ENCODE assay signal across 8 mouse cellular contexts in genomic region chr13:22006334-22007120, GRCm38 (mm10). TPM values are rescaled to one million over a fixed set of nuclear protein-coding genes. Genes with fewer than 3 reads are reported as not detected.
DNase-seq lines count a peak whose midpoint lies in the region; ATAC-seq and TF ChIP-seq lines count a peak whose summit lies in the region.

No protein-coding gene starts in this region.

- peak overlapping the region; percentile 97 for H3K4me2 ChIP-seq in heart, postnatal 0 days (ENCODE audit: low read depth, low read length)
- peak overlapping the region; percentile 95 for H3K4me2 ChIP-seq in limb, embryonic 13.5 days (replicated peaks)
- peak overlapping the region; percentile 85 for H3K4me2 ChIP-seq in midbrain, embryonic 12.5 days (replicated peaks)
- peak overlapping the region; percentile 80 for H3K4me2 ChIP-seq in stomach, postnatal 0 days (replicated peaks; ENCODE audit: low read depth)

- no peak overlapping the region for H3K27ac ChIP-seq in heart, postnatal 0 days (ENCODE audit: low read depth)
- no peak overlapping the region for H3K27ac ChIP-seq in limb, embryonic 13.5 days
- no peak overlapping the region for H3K27ac ChIP-seq in midbrain, embryonic 12.5 days (replicated peaks)
- no peak overlapping the region for H3K27ac ChIP-seq in stomach, postnatal 0 days (replicated peaks)

- no peak for TF ChIP-seq CTCF in heart, postnatal 0 days (IDR thresholded peaks at IDR 0.05; ENCODE audit: low read depth)
- peak; percentile 37 for TF ChIP-seq CTCF in stomach, postnatal 0 days (IDR thresholded peaks at IDR 0.05; ENCODE audit: low read depth)

- peak; percentile 44 to 46 for DNase-seq in cerebellum, postnatal 10 days
- DNase-seq in embryo, embryonic 10 days (ENCODE audit: low spot score), result peak; percentile 83
- DNase-seq in heart, postnatal 0 days (ENCODE audit: low spot score), result no peak
- peak; percentile 75 for DNase-seq in stomach, postnatal 0 days (ENCODE audit: low spot score)
- DNase-seq in left cerebral cortex, postnatal 36 days (ENCODE audit: low spot score in 2 of 2), result no peak

- no peaks in the 10 kb centered on the region for H3K9me3 ChIP-seq in heart, postnatal 0 days (replicated peaks; ENCODE audit: control insufficient read depth, low read length)
- H3K9me3 ChIP-seq in limb, embryonic 13.5 days, result no peaks in the 10 kb centered on the region
- no peaks in the 10 kb centered on the region for H3K9me3 ChIP-seq in midbrain, embryonic 12.5 days
- H3K9me3 ChIP-seq in stomach, postnatal 0 days (ENCODE audit: control insufficient read depth, low read length), result no peaks in the 10 kb centered on the region

- peak overlapping the region; percentile 70 for H3K4me3 ChIP-seq in heart, postnatal 0 days (ENCODE audit: low read depth, low read length)
- peak overlapping the region; percentile 54 for H3K4me3 ChIP-seq in limb, embryonic 13.5 days
- peak overlapping the region; percentile 49 for H3K4me3 ChIP-seq in midbrain, embryonic 12.5 days
- peak overlapping the region; percentile 49 for H3K4me3 ChIP-seq in stomach, postnatal 0 days (ENCODE audit: low read depth, low read length)

- ATAC-seq in cerebellum, adult (ENCODE audit: insufficient number of reproducible peaks, low FRiP score, low TSS enrichment), result no peak
- ATAC-seq in heart, postnatal 0 days (ENCODE audit: insufficient read depth, low read depth), result peak; percentile 67
- peak; percentile 88 for ATAC-seq in limb, embryonic 13.5 days (ENCODE audit: low FRiP score, low read depth)
- peak; percentile 88 for ATAC-seq in midbrain, embryonic 12.5 days (ENCODE audit: low FRiP score, low read depth)
- peak; percentile 86 for ATAC-seq in stomach, postnatal 0 days (ENCODE audit: low FRiP score, low TSS enrichment)

- H3K27me3 ChIP-seq in heart, postnatal 0 days (ENCODE audit: control insufficient read depth, insufficient read depth, low read length), result peaks cover 96% of the 10 kb centered on the region
- H3K27me3 ChIP-seq in limb, embryonic 13.5 days, result peaks cover 98% of the 10 kb centered on the region
- H3K27me3 ChIP-seq in midbrain, embryonic 12.5 days, result peaks cover 98% of the 10 kb centered on the region
- peaks cover 29% of the 10 kb centered on the region; the same call in 1 of the 2 replicates for H3K27me3 ChIP-seq in stomach, postnatal 0 days (ENCODE audit: control insufficient read depth, insufficient read depth, low read length)

- no peaks in the 10 kb centered on the region for H3K36me3 ChIP-seq in heart, postnatal 0 days (replicated peaks; ENCODE audit: control insufficient read depth, insufficient read depth, low read length)
- H3K36me3 ChIP-seq in limb, embryonic 13.5 days, result no peaks in the 10 kb centered on the region
- no peaks in the 10 kb centered on the region for H3K36me3 ChIP-seq in midbrain, embryonic 12.5 days
- H3K36me3 ChIP-seq in stomach, postnatal 0 days (ENCODE audit: control insufficient read depth, insufficient read depth, low read length), result no peaks in the 10 kb centered on the region

- intact Hi-C loops in left cerebral cortex, postnatal 36 days (cut with DNase I), result no loop called here

- H3K4me1 ChIP-seq in heart, postnatal 0 days (ENCODE audit: control insufficient read depth, insufficient read depth), result peaks cover 6% of the 10 kb centered on the region
- peaks cover 11% of the 10 kb centered on the region for H3K4me1 ChIP-seq in limb, embryonic 13.5 days
- peaks cover 20% of the 10 kb centered on the region for H3K4me1 ChIP-seq in midbrain, embryonic 12.5 days
- H3K4me1 ChIP-seq in stomach, postnatal 0 days (replicated peaks; ENCODE audit: control insufficient read depth, insufficient read depth), result 0 out of 2 replicates have a peak, but pooled peaks cover 3% of the 10 kb centered on the region

- TF ChIP-seq EP300 in heart, postnatal 0 days (IDR thresholded peaks at IDR 0.05; ENCODE audit: low read depth), result no peak
- no peak for TF ChIP-seq EP300 in stomach, postnatal 0 days (optimal IDR thresholded peaks at IDR 0.05)

- H3K9ac ChIP-seq in heart, postnatal 0 days (replicated peaks; ENCODE audit: low read depth, low read length), result no peak overlapping the region; the same call in 1 of the 2 replicates
- H3K9ac ChIP-seq in limb, embryonic 13.5 days, result peak overlapping the region; percentile 62
- H3K9ac ChIP-seq in midbrain, embryonic 12.5 days (replicated peaks), result peak overlapping the region; percentile 50
- peak overlapping the region; percentile 41 for H3K9ac ChIP-seq in stomach, postnatal 0 days (ENCODE audit: low read length)

- 1% methylated on average over 38 of the region's 38 CpGs for WGBS in heart, postnatal 0 days
- under 1% methylated on average over 38 of the region's 38 CpGs for WGBS in limb, embryonic 13.5 days
- WGBS in midbrain, embryonic 12.5 days, result under 1% methylated on average over 38 of the region's 38 CpGs
- WGBS in stomach, postnatal 0 days, result 1% methylated on average over 38 of the region's 38 CpGs

RNA-seq across cellular contexts. Expression of gene Prss16, which starts 3.0 kb away (rescaled TPM):
- total RNA-seq in heart, postnatal 0 days (2014; rRNA removed; ENCODE audit: low replicate concordance), result 14.0 TPM in 1 of 2 replicates, not detected in the other
- 0.05 and 0.14 TPM in 2 replicates for polyA plus RNA-seq in heart, postnatal 0 days (2015; fragmentation: Nextera tagmentation; extraction: Ambion mirVana)
- polyA plus RNA-seq in limb, embryonic 13.5 days (2015; fragmentation: Nextera tagmentation; extraction: Ambion mirVana), result 0.98 and 1.1 TPM in 2 replicates
- polyA plus RNA-seq in midbrain, embryonic 12.5 days (2016; fragmentation: Nextera tagmentation; extraction: Ambion mirVana), result 0.30 TPM in 1 of 2 replicates, not detected in the other
- polyA plus RNA-seq in stomach, postnatal 0 days (2015; fragmentation: Nextera tagmentation; extraction: Ambion mirVana), result 0.51 and 0.65 TPM in 2 replicates
- total RNA-seq in left cerebral cortex, postnatal 36 days (2021), result 1 to 10 TPM in 1 of 2 experiments, under 1 TPM in 1; 0.34 to 1.1 TPM

RNA-seq across cellular contexts. Expression of gene Pom121l2, which starts 25.5 kb away (rescaled TPM):
- not detected in 2 replicates for total RNA-seq in heart, postnatal 0 days (2014; rRNA removed; ENCODE audit: low replicate concordance)
- not detected in 2 replicates for polyA plus RNA-seq in heart, postnatal 0 days (2015; fragmentation: Nextera tagmentation; extraction: Ambion mirVana)
- 0.37 and 0.38 TPM in 2 replicates for polyA plus RNA-seq in limb, embryonic 13.5 days (2015; fragmentation: Nextera tagmentation; extraction: Ambion mirVana)
- not detected in 2 replicates for polyA plus RNA-seq in midbrain, embryonic 12.5 days (2016; fragmentation: Nextera tagmentation; extraction: Ambion mirVana)
- 0.05 TPM in 1 of 2 replicates, not detected in the other for polyA plus RNA-seq in stomach, postnatal 0 days (2015; fragmentation: Nextera tagmentation; extraction: Ambion mirVana)
- not detected for total RNA-seq in left cerebral cortex, postnatal 36 days (2021)

RNA-seq across cellular contexts. Expression of gene Hist1h2ah, which starts 28.8 kb away (rescaled TPM):
- 48.9 and 128 TPM in 2 replicates for total RNA-seq in heart, postnatal 0 days (2014; rRNA removed; ENCODE audit: low replicate concordance)
- 1.9 TPM in 1 of 2 replicates, not detected in the other for polyA plus RNA-seq in heart, postnatal 0 days (2015; fragmentation: Nextera tagmentation; extraction: Ambion mirVana)
- 8.8 and 11.8 TPM in 2 replicates for polyA plus RNA-seq in limb, embryonic 13.5 days (2015; fragmentation: Nextera tagmentation; extraction: Ambion mirVana)
- 10.1 and 11.3 TPM in 2 replicates for polyA plus RNA-seq in midbrain, embryonic 12.5 days (2016; fragmentation: Nextera tagmentation; extraction: Ambion mirVana)
- polyA plus RNA-seq in stomach, postnatal 0 days (2015; fragmentation: Nextera tagmentation; extraction: Ambion mirVana), result 2.1 TPM in 1 of 2 replicates, not detected in the other
- total RNA-seq in left cerebral cortex, postnatal 36 days (2021), result 10 to 100 TPM; 24.6 to 42.5 TPM

RNA-seq across cellular contexts. Expression of gene Hist1h2bk, which starts 29.1 kb away (rescaled TPM):
- 563 and 573 TPM in 2 replicates for total RNA-seq in heart, postnatal 0 days (2014; rRNA removed; ENCODE audit: low replicate concordance)
- polyA plus RNA-seq in heart, postnatal 0 days (2015; fragmentation: Nextera tagmentation; extraction: Ambion mirVana), result 0.34 TPM in 1 of 2 replicates, not detected in the other
- 14.4 and 16.2 TPM in 2 replicates for polyA plus RNA-seq in limb, embryonic 13.5 days (2015; fragmentation: Nextera tagmentation; extraction: Ambion mirVana)
- 7.2 and 8.1 TPM in 2 replicates for polyA plus RNA-seq in midbrain, embryonic 12.5 days (2016; fragmentation: Nextera tagmentation; extraction: Ambion mirVana)
- polyA plus RNA-seq in stomach, postnatal 0 days (2015; fragmentation: Nextera tagmentation; extraction: Ambion mirVana), result 0.35 and 0.99 TPM in 2 replicates
- total RNA-seq in left cerebral cortex, postnatal 36 days (2021), result 10 to 100 TPM; 13.0 to 13.3 TPM

RNA-seq across cellular contexts. Expression of gene Hist1h4i, which starts 34.6 kb away (rescaled TPM):
- total RNA-seq in heart, postnatal 0 days (2014; rRNA removed; ENCODE audit: low replicate concordance), result 29.3 and 34.1 TPM in 2 replicates
- 4.0 and 4.2 TPM in 2 replicates for polyA plus RNA-seq in heart, postnatal 0 days (2015; fragmentation: Nextera tagmentation; extraction: Ambion mirVana)
- polyA plus RNA-seq in limb, embryonic 13.5 days (2015; fragmentation: Nextera tagmentation; extraction: Ambion mirVana), result 25.3 and 27.8 TPM in 2 replicates
- 34.4 and 38.6 TPM in 2 replicates for polyA plus RNA-seq in midbrain, embryonic 12.5 days (2016; fragmentation: Nextera tagmentation; extraction: Ambion mirVana)
- polyA plus RNA-seq in stomach, postnatal 0 days (2015; fragmentation: Nextera tagmentation; extraction: Ambion mirVana), result 5.8 and 5.9 TPM in 2 replicates
- total RNA-seq in left cerebral cortex, postnatal 36 days (2021), result 10 to 100 TPM; 65.2 to 73.2 TPM

Comparison
In these comparisons a context has a peak if more than half of its experiments do, and no peak if none do; other contexts are left out.
1. DNase-seq: peak in cerebellum, postnatal 10 days (2 of 2), embryo, embryonic 10 days (single experiment) and stomach, postnatal 0 days (single experiment); none in heart, postnatal 0 days (single experiment) and left cerebral cortex, postnatal 36 days (0 of 2).
2. Peak in every context shown above with its lines, with median percentiles within 50 percentile points of each other: H3K4me2 ChIP-seq and H3K4me3 ChIP-seq.